Mouse (Mus musculus) E14TG2a.4 (cell line): ENCODE data around the gene Ano1.

Experiments
- CTCF ChIP-seq: conservative IDR thresholded peaks from 2 replicates; pipeline ENCODE4 v1.5.1; 2014; ENCODE audit warnings: low read length
- NANOG ChIP-seq: IDR thresholded peaks from 2 replicates; pipeline ENCODE4 v1.6.1; 2014; ENCODE audit warnings: borderline replicate concordance, low read length, mixed read lengths

GRCm38 (mm10) chr7:144719956-144720355, 31.8 kb downstream of the Ano1 start:
- TF ChIP-seq CTCF (no peak), NANOG (no peak)
